Mouse (Mus musculus) midbrain, embryonic 14.5 days (tissue): ENCODE measurements around the gene Sec14l1. TPM values are rescaled to one million over a fixed set of nuclear protein-coding genes. Genes with fewer than 3 reads are reported as not detected.
"Not testable (repeated sequence)": the region's sequence is repeated elsewhere in the genome, so short reads cannot be mapped to it uniquely, and the experiment has no call there.

ENCODE experiments used
- ATAC-seq: fragments of 200-750 bp; cut with Nextera tagmentation; 2 replicates; pipeline ENCODE4 v1.8.0; 2017; ENCODE audit warnings: moderate number of reproducible peaks, moderate library complexity; ENCODE audit not compliant: low FRiP score, low TSS enrichment
- DNase-seq: peaks from one replicate; pipeline ENCODE4 v3.0.0-alpha.2; 2015
- H3K27ac ChIP-seq: fragments of 300-500 bp; sonication (generic); replicated peaks from 2 replicates; pipeline ENCODE4 v1.5.1; 2014; ENCODE audit warnings: mild to moderate bottlenecking, low read depth, low read length, moderate library complexity
- H3K27me3 ChIP-seq: fragments of 300-500 bp; sonication (generic); 2 replicates; pipeline ENCODE4 v1.6.1; 2014; ENCODE audit warnings: low read length, control low read depth, mixed read lengths; ENCODE audit not compliant: control insufficient read depth, insufficient read depth
- H3K36me3 ChIP-seq: fragments of 300-500 bp; sonication (generic); 2 replicates; pipeline ENCODE4 v1.6.1; 2014; ENCODE audit warnings: low read length, control low read depth; ENCODE audit not compliant: control insufficient read depth, insufficient read depth
- H3K4me1 ChIP-seq: fragments of 300-500 bp; sonication (generic); 2 replicates; pipeline ENCODE4 v1.6.1; 2014; ENCODE audit warnings: mild to moderate bottlenecking, antibody characterized with exemption, low read length, control low read depth; ENCODE audit not compliant: control insufficient read depth, insufficient read depth
- H3K4me2 ChIP-seq: fragments of 300-500 bp; sonication (generic); 2 replicates; pipeline ENCODE4 v1.6.1; 2014; ENCODE audit warnings: mild to moderate bottlenecking, low read length, moderate library complexity
- H3K4me3 ChIP-seq: fragments of 300-500 bp; sonication (generic); replicated peaks from 2 replicates; pipeline ENCODE4 v1.5.1; 2014; ENCODE audit warnings: low read depth, low read length
- H3K9ac ChIP-seq: fragments of 300-500 bp; sonication (generic); replicated peaks from 2 replicates; pipeline ENCODE4 v1.6.1; 2014; ENCODE audit warnings: mild to moderate bottlenecking, low read length, moderate library complexity
- H3K9me3 ChIP-seq: fragments of 300-500 bp; sonication (generic); 2 replicates; pipeline ENCODE4 v1.6.1; 2016; ENCODE audit warnings: low read length, control low read depth, mixed read lengths; ENCODE audit not compliant: control insufficient read depth
- WGBS: fragments of 180-500 bp; shearing (Covaris S2); extraction: QIAGEN DNeasy Blood & Tissue Kit; methylation state at CpG from one replicate; pipeline ENCODE4 v1.1.7; 2014; 5-methylcytosine and 5-hydroxymethylcytosine counted together
- polyA plus RNA-seq: library from polyadenylated mRNA; unstranded; fragments of >200 nt; fragmentation: Nextera tagmentation; extraction: Ambion mirVana; gene quantifications from 2 replicates; pipeline ENCODE4 v1.2.1, GENCODE M21; 2014

The Sec14l1 gene
- polyA plus RNA-seq, 1 experiment from 2014 or later: 48.7 TPM

- not testable (repeated sequence) for H3K9ac ChIP-seq, H3K9me3 ChIP-seq, ATAC-seq, H3K27me3 ChIP-seq, H3K4me3 ChIP-seq, DNase-seq, H3K4me2 ChIP-seq, H3K27ac ChIP-seq
- WGBS: 85% methylated on average over 3 of the region's 3 CpGs
- Histone ChIP-seq H3K36me3 (peaks cover 21% of the 10 kb centered on the region), H3K4me1 (peaks cover 14% of the 10 kb centered on the region)
Measured at GRCm38 (mm10) chr11:117083882-117084260, 31.1 kb upstream of the Sec14l1 start.

GRCm38 (mm10) chr11:117086215-117086614, 28.8 kb upstream of the Sec14l1 start:
- Histone ChIP-seq H3K9ac (no peak overlapping the region), H3K4me3 (no peak overlapping the region), H3K9me3 (no peaks in the 10 kb centered on the region), H3K4me2 (no peak overlapping the region), H3K27me3 (no peaks in the 10 kb centered on the region), H3K4me1 (peaks cover 14% of the 10 kb centered on the region), H3K27ac (no peak overlapping the region), H3K36me3 (no peaks in the 10 kb centered on the region)
- no peak for ATAC-seq
- DNase-seq: no peak
- WGBS: 89% methylated on average over 10 of the region's 10 CpGs

GRCm38 (mm10) chr11:117087036-117087799, 27.8 kb upstream of the Sec14l1 start:
- Histone ChIP-seq H3K9me3 (no peaks in the 10 kb centered on the region), H3K27me3 (no peaks in the 10 kb centered on the region), H3K4me3 (no peak overlapping the region), H3K27ac (no peak overlapping the region), H3K9ac (no peak overlapping the region), H3K36me3 (no peaks in the 10 kb centered on the region), H3K4me1 (peaks cover 11% of the 10 kb centered on the region), H3K4me2 (no peak overlapping the region)
- no peak for DNase-seq
- WGBS: 89% methylated on average over 9 of the region's 9 CpGs
- ATAC-seq: no peak

- 77% methylated on average over 13 of the region's 13 CpGs for WGBS
- DNase-seq: no peak
- Histone ChIP-seq H3K4me1 (peaks cover 7% of the 10 kb centered on the region; the same call in 1 of the 2 replicates), H3K9me3 (no peaks in the 10 kb centered on the region), H3K36me3 (no peaks in the 10 kb centered on the region), H3K4me2 (no peak overlapping the region), H3K27ac (no peak overlapping the region), H3K9ac (no peak overlapping the region), H3K27me3 (no peaks in the 10 kb centered on the region), H3K4me3 (no peak overlapping the region)
- ATAC-seq: no peak
Measured at GRCm38 (mm10) chr11:117088271-117088991, 26.5 kb upstream of the Sec14l1 start.

GRCm38 (mm10) chr11:117089673-117090419, 25.1 kb upstream of the Sec14l1 start:
- no peak overlapping the region for H3K27ac ChIP-seq

GRCm38 (mm10) chr11:117091406-117091805, 23.6 kb upstream of the Sec14l1 start:
- H3K4me3 ChIP-seq: no peak overlapping the region

More at GRCm38 (mm10) chr11:117089673-117090419, 25.1 kb upstream of the Sec14l1 start:
- WGBS: 80% methylated on average over 9 of the region's 9 CpGs
- DNase-seq (no peak), ATAC-seq (no peak)
- H3K4me1 ChIP-seq: peaks cover 10% of the 10 kb centered on the region; the same call in 1 of the 2 replicates
- no peak overlapping the region for H3K4me3 ChIP-seq
- H3K9ac ChIP-seq: no peak overlapping the region
- H3K27me3 ChIP-seq: no peaks in the 10 kb centered on the region
- no peak overlapping the region for H3K4me2 ChIP-seq
- H3K36me3 ChIP-seq: no peaks in the 10 kb centered on the region
- H3K9me3 ChIP-seq: no peaks in the 10 kb centered on the region

GRCm38 (mm10) chr11:117091845-117092244, 23.1 kb upstream of the Sec14l1 start:
- H3K9ac ChIP-seq: no peak overlapping the region
- peak; percentile 44 for DNase-seq
- no peaks in the 10 kb centered on the region for H3K9me3 ChIP-seq
- H3K4me2 ChIP-seq: peak overlapping the region; percentile 11; the same call in 1 of the 2 replicates
- no peaks in the 10 kb centered on the region for H3K36me3 ChIP-seq
- WGBS: 8% methylated on average over 22 of the region's 22 CpGs
- peaks cover 14% of the 10 kb centered on the region; the same call in 1 of the 2 replicates for H3K4me1 ChIP-seq
- H3K4me3 ChIP-seq: no peak overlapping the region
- H3K27ac ChIP-seq: no peak overlapping the region
- ATAC-seq: no peak
- no peaks in the 10 kb centered on the region for H3K27me3 ChIP-seq

More at GRCm38 (mm10) chr11:117091406-117091805, 23.6 kb upstream of the Sec14l1 start:
- no peak overlapping the region for H3K27ac ChIP-seq
- DNase-seq: no peak
- H3K4me2 ChIP-seq: peak overlapping the region; percentile 11; the same call in 1 of the 2 replicates
- WGBS: 55% methylated on average over 4 of the region's 4 CpGs
- H3K4me1 ChIP-seq: peaks cover 14% of the 10 kb centered on the region; the same call in 1 of the 2 replicates
- H3K27me3 ChIP-seq: no peaks in the 10 kb centered on the region
- no peaks in the 10 kb centered on the region for H3K36me3 ChIP-seq
- no peaks in the 10 kb centered on the region for H3K9me3 ChIP-seq
- no peak for ATAC-seq
- H3K9ac ChIP-seq: no peak overlapping the region

GRCm38 (mm10) chr11:117092711-117093110, 22.3 kb upstream of the Sec14l1 start:
- DNase-seq (no peak), ATAC-seq (no peak)
- Histone ChIP-seq H3K9ac (no peak overlapping the region), H3K27ac (no peak overlapping the region), H3K4me3 (no peak overlapping the region), H3K27me3 (no peaks in the 10 kb centered on the region), H3K4me1 (peaks cover 14% of the 10 kb centered on the region; the same call in 1 of the 2 replicates), H3K4me2 (no peak overlapping the region), H3K9me3 (no peaks in the 10 kb centered on the region), H3K36me3 (no peaks in the 10 kb centered on the region)
- 19% methylated on average over 8 of the region's 8 CpGs for WGBS
